Mouse (Mus musculus) midbrain, embryonic 15.5 days (tissue): ENCODE measurements around the gene Pdcd7. TPM values are rescaled to one million over a fixed set of nuclear protein-coding genes. Genes with fewer than 3 reads are reported as not detected.

Experiments used
- ATAC-seq: fragments of 200-750 bp; cut with Nextera tagmentation; replicated peaks from 2 replicates; pipeline ENCODE4 v1.8.0; 2017; ENCODE audit warnings: moderate TSS enrichment
- H3K27ac ChIP-seq: fragments of 300-500 bp; sonication (generic); 2 replicates; pipeline ENCODE4 v1.5.1; 2015; ENCODE audit warnings: mild to moderate bottlenecking, inconsistent platforms
- H3K27me3 ChIP-seq: fragments of 300-500 bp; sonication (generic); replicated peaks from 2 replicates; pipeline ENCODE4 v1.6.1; 2015; ENCODE audit warnings: inconsistent platforms
- H3K36me3 ChIP-seq: fragments of 300-500 bp; sonication (generic); replicated peaks from 2 replicates; pipeline ENCODE4 v1.6.1; 2015; ENCODE audit warnings: inconsistent platforms
- H3K4me1 ChIP-seq: fragments of 300-500 bp; sonication (generic); 2 replicates; pipeline ENCODE4 v1.6.1; 2015; ENCODE audit warnings: inconsistent platforms
- H3K4me2 ChIP-seq: fragments of 300-500 bp; sonication (generic); 2 replicates; pipeline ENCODE4 v1.6.1; 2015; ENCODE audit warnings: inconsistent platforms, mild to moderate bottlenecking, moderate library complexity
- H3K4me3 ChIP-seq: fragments of 300-500 bp; sonication (generic); 2 replicates; pipeline ENCODE4 v1.5.1; 2015; ENCODE audit warnings: mild to moderate bottlenecking, inconsistent platforms
- H3K9ac ChIP-seq: fragments of 300-500 bp; sonication (generic); 2 replicates; pipeline ENCODE4 v1.6.1; 2015; ENCODE audit warnings: mild to moderate bottlenecking, inconsistent platforms
- H3K9me3 ChIP-seq: fragments of 300-500 bp; sonication (generic); 2 replicates; pipeline ENCODE4 v1.6.1; 2016; ENCODE audit warnings: inconsistent platforms
- WGBS: fragments of 180-500 bp; shearing (Covaris S2); methylation state at CpG from one replicate; pipeline ENCODE4 v1.1.7; 2015; ENCODE audit warnings: mixed read lengths; 5-methylcytosine and 5-hydroxymethylcytosine counted together
- polyA plus RNA-seq: library from polyadenylated mRNA; unstranded; fragments of >200 nt; fragmentation: Nextera tagmentation; extraction: Ambion mirVana; gene quantifications from 2 replicates; pipeline ENCODE4 v1.2.1, GENCODE M21; 2015

The Pdcd7 gene
- polyA plus RNA-seq, 1 experiment from 2014 or later = 8.1 TPM

GRCm38 (mm10) chr9:65360641-65361448, 14.9 kb downstream of the Pdcd7 start, which contains the start of gene Ubap1l:
Gene Ubap1l, plus strand, starts transcription at chr9:65361041.
- Histone ChIP-seq H3K9me3 (no peaks in the 10 kb centered on the region), H3K4me1 (no peaks in the 10 kb centered on the region), H3K27me3 (no peaks in the 10 kb centered on the region), H3K4me2 (no peak within 1 kb of the TSS), H3K27ac (no peak within 1 kb of the TSS), H3K9ac (no peak within 1 kb of the TSS), H3K4me3 (no peak within 1 kb of the TSS), H3K36me3 (peaks cover 37% of the 10 kb centered on the region)
- no peak for ATAC-seq
- 88% methylated on average over 16 of the region's 16 CpGs for WGBS

DNA sequence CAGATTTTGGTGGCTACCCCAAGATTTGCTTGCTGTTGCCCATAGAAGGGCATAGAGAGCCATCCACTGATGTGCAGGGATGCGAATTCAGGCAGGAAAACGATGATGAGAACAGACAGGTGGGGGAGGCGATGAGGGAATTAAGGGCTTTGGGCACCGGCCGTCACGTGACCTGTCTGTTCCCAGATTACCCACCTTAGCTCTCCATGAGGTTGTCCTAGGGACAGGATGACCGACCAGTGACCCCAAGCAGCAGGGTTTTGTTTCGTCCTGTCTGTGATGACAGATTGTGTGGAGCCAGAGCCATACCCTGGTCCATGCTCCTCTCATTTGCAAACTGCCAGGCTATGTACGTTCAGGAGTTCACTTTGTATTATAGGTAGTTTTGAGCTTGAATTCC, 17.8 kb downstream of the Pdcd7 start:
- Histone ChIP-seq H3K27ac (no peak overlapping the region), H3K9ac (no peak overlapping the region), H3K4me3 (no peak overlapping the region), H3K27me3 (no peaks in the 10 kb centered on the region), H3K9me3 (no peaks in the 10 kb centered on the region), H3K4me1 (no peaks in the 10 kb centered on the region), H3K4me2 (no peak overlapping the region), H3K36me3 (peaks cover 26% of the 10 kb centered on the region)
- ATAC-seq = no peak
- 87% methylated on average over 9 of the region's 9 CpGs for WGBS

- Histone ChIP-seq H3K9me3 (no peaks in the 10 kb centered on the region), H3K36me3 (peaks cover 13% of the 10 kb centered on the region), H3K4me2 (no peak overlapping the region), H3K27me3 (no peaks in the 10 kb centered on the region), H3K4me1 (no peaks in the 10 kb centered on the region), H3K4me3 (no peak overlapping the region), H3K27ac (no peak overlapping the region), H3K9ac (no peak overlapping the region)
- 90% methylated on average over 7 of the region's 7 CpGs for WGBS
- ATAC-seq = no peak
Measured at GRCm38 (mm10) chr9:65365721-65366120, 19.8 kb downstream of the Pdcd7 start.

DNA sequence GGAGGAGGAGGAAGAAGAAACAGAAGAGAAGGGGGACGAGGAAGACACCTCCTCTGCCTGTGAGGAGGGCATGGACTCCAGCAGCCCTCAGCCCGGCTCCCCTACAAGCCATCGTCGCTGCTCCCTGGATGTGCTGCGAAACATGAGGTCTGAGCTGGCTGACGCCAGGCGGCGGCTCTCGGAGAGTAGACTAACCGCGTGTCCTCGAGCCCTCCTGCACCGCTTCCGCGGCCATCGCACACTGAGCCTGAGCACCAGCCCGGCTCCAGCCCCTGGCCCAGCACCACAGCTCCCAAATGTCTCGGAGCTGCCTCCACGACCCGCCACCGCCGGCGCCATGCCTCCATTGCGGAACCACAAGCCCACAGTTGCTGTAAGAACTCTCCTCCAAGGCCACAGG, 25.9 kb downstream of the Pdcd7 start:
- no peaks in the 10 kb centered on the region for H3K27me3 ChIP-seq
- H3K4me3 ChIP-seq = no peak overlapping the region
- H3K36me3 ChIP-seq = 0 out of 2 replicates have a peak, but pooled peaks cover 3% of the 10 kb centered on the region
- H3K9ac ChIP-seq = no peak overlapping the region
- ATAC-seq = no peak
- H3K4me2 ChIP-seq = no peak overlapping the region
- 78% methylated on average over 24 of the region's 24 CpGs for WGBS
- H3K4me1 ChIP-seq = no peaks in the 10 kb centered on the region
- no peaks in the 10 kb centered on the region for H3K9me3 ChIP-seq
- H3K27ac ChIP-seq = no peak overlapping the region

DNA sequence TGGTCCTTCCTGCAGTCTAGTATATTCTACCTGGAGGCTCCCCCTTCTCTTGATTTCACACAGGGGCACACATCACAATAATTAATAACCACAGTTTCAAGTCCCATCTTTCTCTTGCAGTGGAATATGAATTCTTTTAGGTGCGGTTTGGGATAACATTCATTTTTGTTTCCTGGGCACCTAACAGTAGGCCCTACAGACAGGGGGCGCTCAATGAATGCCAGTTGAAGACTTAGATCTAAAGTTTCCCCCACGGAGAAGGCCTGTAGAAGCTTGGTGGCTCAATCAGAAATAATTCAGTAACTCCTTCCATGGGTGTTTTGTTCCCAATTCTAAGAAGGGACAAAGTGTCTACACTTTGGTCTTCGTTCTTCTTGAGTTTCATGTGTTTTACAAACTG, 26.5 kb downstream of the Pdcd7 start:
- H3K27me3 ChIP-seq = no peaks in the 10 kb centered on the region
- WGBS = 73% methylated on average over 4 of the region's 4 CpGs
- no peak for ATAC-seq
- no peak overlapping the region for H3K27ac ChIP-seq
- H3K9me3 ChIP-seq = no peaks in the 10 kb centered on the region
- H3K4me1 ChIP-seq = no peaks in the 10 kb centered on the region
- no peak overlapping the region for H3K4me3 ChIP-seq
- no peak overlapping the region for H3K9ac ChIP-seq
- H3K36me3 ChIP-seq = 0 out of 2 replicates have a peak, but pooled peaks cover 3% of the 10 kb centered on the region
- H3K4me2 ChIP-seq = no peak overlapping the region

- Histone ChIP-seq H3K9me3 (no peaks in the 10 kb centered on the region), H3K4me3 (no peak overlapping the region), H3K27me3 (no peaks in the 10 kb centered on the region), H3K4me2 (no peak overlapping the region), H3K36me3 (0 out of 2 replicates have a peak, but pooled peaks cover 3% of the 10 kb centered on the region), H3K4me1 (no peaks in the 10 kb centered on the region), H3K27ac (no peak overlapping the region), H3K9ac (no peak overlapping the region)
- 87% methylated on average over 5 of the region's 5 CpGs for WGBS
- ATAC-seq = no peak
Measured at GRCm38 (mm10) chr9:65374468-65375162, 28.7 kb downstream of the Pdcd7 start.

DNA sequence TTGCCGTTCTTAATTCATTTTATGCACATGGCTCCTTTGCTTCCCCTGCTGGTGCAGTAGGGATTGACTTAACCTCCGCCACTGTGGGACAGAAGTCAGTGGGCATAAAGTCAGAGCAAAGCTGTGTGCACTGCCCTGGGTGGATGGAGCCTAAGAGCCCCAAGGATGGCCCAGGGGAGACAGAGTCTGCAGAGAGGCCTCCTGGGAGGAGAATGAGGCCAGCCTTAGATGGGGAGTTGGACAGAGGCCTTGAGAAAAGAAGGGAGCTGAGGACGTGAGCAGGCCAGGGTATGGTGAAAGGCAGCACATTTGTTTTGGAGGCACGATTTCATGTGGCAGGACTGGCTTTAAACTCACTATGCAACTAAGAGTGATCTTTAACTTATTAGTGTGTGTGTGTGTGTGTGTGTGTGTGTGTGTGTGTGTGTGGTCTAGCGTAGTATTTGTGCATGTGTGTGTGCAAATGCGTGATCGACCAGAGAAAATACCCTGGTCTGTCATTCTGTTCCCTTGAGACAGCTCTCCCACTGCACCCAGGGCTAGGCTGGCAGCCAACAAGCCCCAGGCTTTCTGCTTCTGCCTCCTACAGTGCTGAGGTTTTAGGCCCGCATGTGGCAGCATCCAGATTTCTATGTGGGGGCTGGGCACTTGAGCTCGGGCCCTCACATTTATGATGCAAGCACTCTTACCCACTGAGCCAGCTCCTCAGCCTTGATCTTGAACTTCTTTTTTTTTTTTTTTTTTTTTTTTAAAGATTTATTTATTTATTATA, 29.4 kb downstream of the Pdcd7 start:
- no peak overlapping the region for H3K4me2 ChIP-seq
- H3K9me3 ChIP-seq = no peaks in the 10 kb centered on the region
- no peak overlapping the region for H3K27ac ChIP-seq
- 79% methylated on average over 9 of the region's 9 CpGs for WGBS
- H3K27me3 ChIP-seq = no peaks in the 10 kb centered on the region
- no peak for ATAC-seq
- no peak overlapping the region for H3K9ac ChIP-seq
- H3K36me3 ChIP-seq = 0 out of 2 replicates have a peak, but pooled peaks cover 3% of the 10 kb centered on the region
- H3K4me1 ChIP-seq = no peaks in the 10 kb centered on the region
- no peak overlapping the region for H3K4me3 ChIP-seq

DNA sequence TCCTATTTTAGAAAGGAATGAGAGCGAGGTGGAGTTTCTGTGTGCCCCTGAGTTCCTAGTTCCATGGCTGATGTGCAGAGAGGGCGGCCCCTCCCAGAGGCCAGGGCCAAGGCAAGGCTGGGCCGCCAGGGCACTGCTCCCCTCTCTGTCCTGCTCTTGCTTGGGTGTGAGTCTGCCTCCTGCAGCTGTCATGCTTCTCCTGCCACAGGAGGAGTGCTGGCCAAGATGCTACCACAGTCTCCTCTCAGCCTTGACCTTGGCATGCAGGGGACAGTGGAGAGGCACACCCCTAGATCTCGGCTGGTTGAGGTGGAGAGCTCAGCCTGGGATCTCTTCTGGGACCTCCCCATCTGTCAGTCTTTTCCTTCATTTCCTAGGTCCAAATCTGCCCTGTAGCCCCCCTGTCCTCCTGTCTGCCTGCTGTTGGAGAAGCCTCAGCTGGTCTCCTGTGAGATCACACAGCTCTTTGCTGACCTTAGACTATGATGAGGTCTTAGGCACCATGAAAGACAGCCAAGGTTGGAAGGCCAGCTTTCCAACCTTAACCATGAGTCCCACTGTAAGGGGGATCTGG, 35.2 kb downstream of the Pdcd7 start:
- Histone ChIP-seq H3K4me1 (no peaks in the 10 kb centered on the region), H3K36me3 (no peaks in the 10 kb centered on the region), H3K4me3 (no peak overlapping the region), H3K27me3 (no peaks in the 10 kb centered on the region), H3K27ac (no peak overlapping the region), H3K9me3 (no peaks in the 10 kb centered on the region), H3K4me2 (no peak overlapping the region), H3K9ac (no peak overlapping the region)
- WGBS = 78% methylated on average over 4 of the region's 4 CpGs
- ATAC-seq = no peak

- no peaks in the 10 kb centered on the region for H3K9me3 ChIP-seq
- H3K27ac ChIP-seq = no peak overlapping the region
- no peak overlapping the region for H3K4me2 ChIP-seq
- no peaks in the 10 kb centered on the region for H3K4me1 ChIP-seq
- ATAC-seq = no peak
- H3K4me3 ChIP-seq = no peak overlapping the region
- H3K36me3 ChIP-seq = no peaks in the 10 kb centered on the region
- no peak overlapping the region for H3K9ac ChIP-seq
- H3K27me3 ChIP-seq = no peaks in the 10 kb centered on the region
- 84% methylated on average over 6 of the region's 6 CpGs for WGBS
Measured at GRCm38 (mm10) chr9:65382031-65382750, 36.3 kb downstream of the Pdcd7 start.

- no peaks in the 10 kb centered on the region for H3K9me3 ChIP-seq
- no peaks in the 10 kb centered on the region for H3K27me3 ChIP-seq
- H3K27ac ChIP-seq = no peak overlapping the region
- no peaks in the 10 kb centered on the region for H3K4me1 ChIP-seq
- no peak overlapping the region for H3K4me2 ChIP-seq
- no peak overlapping the region for H3K9ac ChIP-seq
- no peak overlapping the region for H3K4me3 ChIP-seq
- ATAC-seq = no peak
- WGBS = 68% methylated on average over 3 of the region's 3 CpGs
- H3K36me3 ChIP-seq = no peaks in the 10 kb centered on the region
Measured at GRCm38 (mm10) chr9:65382751-65383097, 36.8 kb downstream of the Pdcd7 start.

DNA sequence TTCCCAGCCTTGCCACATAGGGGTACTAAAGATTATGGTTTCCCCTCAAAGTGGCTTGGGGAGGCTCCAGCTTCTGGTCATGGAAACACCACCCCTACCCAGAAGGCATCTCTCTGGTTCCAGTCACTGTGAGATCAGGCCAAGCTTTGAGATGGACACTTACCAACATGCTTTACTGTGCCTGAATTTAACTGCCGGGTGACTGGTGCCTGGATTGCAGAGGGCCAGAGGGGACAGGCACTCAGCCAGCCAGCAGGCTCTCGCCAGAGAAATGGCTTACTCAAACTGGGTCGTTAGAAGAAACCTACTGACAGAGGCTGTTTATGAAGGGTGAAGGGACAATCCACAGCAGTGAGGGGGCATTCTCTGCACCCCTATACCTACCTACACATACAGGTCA, 38.4 kb downstream of the Pdcd7 start:
- Histone ChIP-seq H3K36me3 (no peaks in the 10 kb centered on the region), H3K4me2 (no peak overlapping the region), H3K9me3 (no peaks in the 10 kb centered on the region), H3K4me1 (no peaks in the 10 kb centered on the region), H3K9ac (no peak overlapping the region), H3K27me3 (peaks cover 5% of the 10 kb centered on the region; the same call in 1 of the 2 replicates), H3K4me3 (no peak overlapping the region), H3K27ac (no peak overlapping the region)
- no peak for ATAC-seq
- WGBS = 55% methylated on average over 3 of the region's 3 CpGs
